Mouse (Mus musculus) liver, embryonic 14.5 days (tissue): ENCODE measurements around the gene Auts2. TPM values are rescaled to one million over a fixed set of nuclear protein-coding genes. Genes with fewer than 3 reads are reported as not detected.

Source experiments
- ATAC-seq: fragments of 200-750 bp; cut with Nextera tagmentation; 2 replicates; pipeline ENCODE4 v1.8.0; 2017; ENCODE audit warnings: moderate number of reproducible peaks, mild to moderate bottlenecking, moderate library complexity; ENCODE audit not compliant: insufficient read depth
- DNase-seq, 3 experiments: peaks; one replicate each; pipeline ENCODE4 v3.0.0-alpha.2; 2012 to 2013; ENCODE audit warnings: low read depth in 3 of 3, low spot score in 3 of 3
- H3K27ac ChIP-seq: fragments of 300-500 bp; sonication (generic); 2 replicates; pipeline ENCODE4 v1.5.1; 2014; ENCODE audit warnings: moderate library complexity, mild to moderate bottlenecking, control low read depth, inconsistent platforms
- H3K27me3 ChIP-seq: fragments of 300-500 bp; sonication (generic); 2 replicates; pipeline ENCODE4 v1.6.1; 2014; ENCODE audit warnings: mild to moderate bottlenecking, low read length, moderate library complexity; ENCODE audit not compliant: control insufficient read depth, insufficient read depth
- H3K36me3 ChIP-seq: fragments of 300-500 bp; sonication (generic); replicated peaks from 2 replicates; pipeline ENCODE4 v1.6.1; 2014; ENCODE audit warnings: low read depth; ENCODE audit not compliant: control insufficient read depth, insufficient read depth
- H3K4me1 ChIP-seq, 2 experiments: fragments of 200-500 bp in 1 of 2; fragments of 300-500 bp in 1 of 2; sonication (generic) in 1 of 2; replicated peaks; 2 replicates each; pipeline ENCODE4 v1.6.1; 2012 to 2014; ENCODE audit warnings: antibody characterized with exemption in 1 of 2, inconsistent platforms in 1 of 2, low read length in 1 of 2; ENCODE audit not compliant: control insufficient read depth in 2 of 2, insufficient read depth in 2 of 2
- H3K4me2 ChIP-seq: fragments of 300-500 bp; sonication (generic); 2 replicates; pipeline ENCODE4 v1.6.1; 2014; ENCODE audit warnings: low read depth, mild to moderate bottlenecking, control low read depth, moderate library complexity
- H3K4me3 ChIP-seq, 2 experiments: fragments of 200-500 bp in 1 of 2; fragments of 300-500 bp in 1 of 2; sonication (generic) in 1 of 2; 2 replicates each; pipeline ENCODE4 v1.5.1; 2012 to 2014; ENCODE audit warnings: low read depth in 2 of 2, low read length in 2 of 2, mild to moderate bottlenecking in 2 of 2, control low read depth in 1 of 2, inconsistent platforms in 1 of 2, moderate library complexity in 1 of 2; ENCODE audit not compliant: insufficient read depth in 1 of 2
- H3K9ac ChIP-seq: fragments of 300-500 bp; sonication (generic); replicated peaks from 2 replicates; pipeline ENCODE4 v1.6.1; 2014; ENCODE audit warnings: mild to moderate bottlenecking, control low read depth, moderate library complexity
- H3K9me3 ChIP-seq: fragments of 300-500 bp; sonication (generic); 2 replicates; pipeline ENCODE4 v1.6.1; 2016; ENCODE audit warnings: low read length, mixed read lengths; ENCODE audit not compliant: control insufficient read depth
- CTCF ChIP-seq: IDR thresholded peaks from 2 replicates; pipeline ENCODE4 v1.5.1; 2016; ENCODE audit warnings: antibody characterized with exemption, low read depth, control low read depth
- EP300 ChIP-seq: IDR thresholded peaks from 2 replicates; pipeline ENCODE4 v1.6.1; 2016; ENCODE audit warnings: antibody characterized with exemption, low read depth
- WGBS: fragments of 180-500 bp; shearing (Covaris S2); extraction: QIAGEN DNeasy Blood & Tissue Kit; methylation state at CpG from one replicate; pipeline ENCODE4 v1.1.7; 2014; ENCODE audit not compliant: insufficient replicate concordance; 5-methylcytosine and 5-hydroxymethylcytosine counted together
- polyA plus RNA-seq, 2 experiments: library from polyadenylated mRNA; depleted of rRNA in 1 of 2; stranded (reverse) in 1 of 2; unstranded in 1 of 2; fragments of >200 nt; fragmentation: Nextera tagmentation in 1 of 2; extraction: Ambion mirVana in 1 of 2; gene quantifications; 2 replicates each; pipeline versions ENCODE4 v1.2.1 to v1.2.3; 2012 to 2014

The Auts2 gene
- polyA plus RNA-seq, 2 experiments: 0.77 to 1.6 TPM

DNA sequence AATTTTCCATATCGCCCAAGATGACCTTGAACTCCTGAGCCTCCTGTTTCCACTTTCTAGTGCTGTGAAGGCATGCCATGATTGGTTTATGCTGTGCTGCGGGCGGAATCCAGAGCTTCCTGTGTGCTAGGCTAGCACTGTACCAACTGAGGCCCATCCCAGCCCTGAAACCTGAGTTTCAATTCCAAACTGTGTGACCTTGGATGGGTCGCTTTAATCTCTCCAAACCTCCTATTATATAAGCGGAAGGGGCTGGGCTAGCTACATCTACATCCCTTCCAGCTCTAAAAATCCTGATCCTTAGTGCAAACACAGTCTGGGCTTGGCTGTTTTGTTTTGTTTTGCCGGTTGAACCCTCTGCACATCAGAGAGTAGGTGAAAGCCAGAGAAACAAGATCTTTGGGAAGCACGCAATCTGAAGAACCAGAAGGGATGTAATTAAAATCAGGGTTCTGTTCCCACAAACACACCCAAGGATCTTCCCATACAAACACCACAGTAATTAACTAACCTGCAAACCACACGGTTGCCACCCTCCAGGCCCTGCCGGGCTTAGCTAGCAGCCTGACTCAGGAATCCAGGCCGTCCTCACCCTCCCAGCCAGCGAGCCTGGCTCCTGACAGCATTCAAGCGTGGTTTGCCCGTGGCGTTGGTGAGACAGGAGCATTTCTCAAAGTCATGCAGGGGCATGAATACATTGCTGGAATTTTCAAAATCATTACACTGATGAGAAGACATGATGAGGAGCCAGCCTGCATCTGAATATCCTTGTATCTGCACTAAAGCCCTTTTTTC, 985.4 kb downstream of the Auts2 start:
- DNase-seq (no peak), ATAC-seq (no peak)
- Histone ChIP-seq H3K4me3 (no peak overlapping the region), H3K9ac (no peak overlapping the region), H3K4me1 (no peaks in the 10 kb centered on the region), H3K27me3 (no peaks in the 10 kb centered on the region), H3K27ac (no peak overlapping the region), H3K36me3 (no peaks in the 10 kb centered on the region), H3K9me3 (no peaks in the 10 kb centered on the region), H3K4me2 (no peak overlapping the region)
- 65% methylated on average over 14 of the region's 14 CpGs for WGBS
- TF ChIP-seq EP300 (no peak), CTCF (no peak)

GRCm38 (mm10) chr5:131548932-131549563, 994.1 kb downstream of the Auts2 start:
- Histone ChIP-seq H3K4me1 (no peaks in the 10 kb centered on the region), H3K27ac (no peak overlapping the region), H3K36me3 (no peaks in the 10 kb centered on the region), H3K4me3 (no peak overlapping the region), H3K27me3 (no peaks in the 10 kb centered on the region), H3K4me2 (no peak overlapping the region), H3K9me3 (no peaks in the 10 kb centered on the region), H3K9ac (no peak overlapping the region)
- no peak for DNase-seq
- TF ChIP-seq EP300: no peak
- TF ChIP-seq CTCF: no peak
- 42% methylated on average over 17 of the region's 17 CpGs for WGBS
- ATAC-seq: no peak

DNA sequence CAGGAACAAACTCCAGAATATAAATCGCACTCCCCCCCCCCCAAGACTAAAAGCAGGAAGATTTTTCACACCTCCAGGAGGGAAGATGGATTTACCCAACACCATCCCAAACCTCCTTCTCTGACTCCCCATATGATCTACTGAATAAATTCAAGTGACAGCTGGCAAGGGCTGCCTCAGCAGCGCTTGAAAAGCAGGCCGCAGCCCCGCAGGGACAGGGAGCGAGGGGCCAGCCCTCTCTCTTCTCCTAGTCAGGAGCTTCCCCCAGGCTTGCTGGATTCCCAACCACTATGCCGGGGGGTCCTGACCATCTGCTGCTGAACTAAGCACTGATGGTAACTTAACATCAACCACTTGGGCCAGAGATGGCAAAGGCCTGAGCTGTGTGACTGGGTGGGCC, 995.2 kb downstream of the Auts2 start:
- ATAC-seq: no peak
- Histone ChIP-seq H3K9me3 (no peaks in the 10 kb centered on the region), H3K4me1 (no peaks in the 10 kb centered on the region), H3K36me3 (no peaks in the 10 kb centered on the region), H3K4me3 (no peak overlapping the region), H3K9ac (no peak overlapping the region), H3K27ac (no peak overlapping the region), H3K27me3 (no peaks in the 10 kb centered on the region), H3K4me2 (no peak overlapping the region)
- WGBS: 65% methylated on average over 6 of the region's 6 CpGs
- no peak for TF ChIP-seq CTCF
- TF ChIP-seq EP300: no peak
- DNase-seq: no peak

GRCm38 (mm10) chr5:131546414-131546813, 996.7 kb downstream of the Auts2 start:
- no peaks in the 10 kb centered on the region for H3K4me1 ChIP-seq
- no peaks in the 10 kb centered on the region for H3K36me3 ChIP-seq
- no peak overlapping the region for H3K4me2 ChIP-seq
- ATAC-seq (no peak), DNase-seq (no peak)
- H3K27me3 ChIP-seq: no peaks in the 10 kb centered on the region
- no peak overlapping the region for H3K27ac ChIP-seq
- TF ChIP-seq CTCF: no peak
- TF ChIP-seq EP300: no peak
- H3K4me3 ChIP-seq: no peak overlapping the region
- H3K9ac ChIP-seq: no peak overlapping the region
- WGBS: 39% methylated on average over 1 of the region's 1 CpGs
- H3K9me3 ChIP-seq: no peaks in the 10 kb centered on the region

DNA sequence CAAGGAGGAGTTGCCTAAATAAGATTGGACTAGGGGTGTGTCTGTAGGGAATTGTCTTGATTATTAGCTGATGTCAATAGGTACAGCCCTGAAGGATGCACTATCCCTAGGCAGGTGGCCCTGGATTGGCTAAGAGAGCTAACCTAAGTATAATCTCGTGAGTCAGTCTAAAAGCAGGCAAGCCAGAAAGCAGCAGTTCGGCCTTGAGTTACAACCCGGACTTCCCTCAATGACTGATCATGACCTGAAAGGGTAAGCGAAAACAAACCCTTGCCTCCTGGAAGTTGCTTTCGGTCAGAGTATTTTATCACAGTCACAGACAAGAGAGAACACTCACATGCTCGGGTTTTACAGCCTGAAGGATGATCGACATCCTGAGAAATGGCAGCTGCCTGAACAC, 998.8 kb downstream of the Auts2 start:
- H3K4me1 ChIP-seq: no peaks in the 10 kb centered on the region
- no peak for ATAC-seq
- H3K4me3 ChIP-seq: no peak overlapping the region
- no peak for TF ChIP-seq CTCF
- no peak for TF ChIP-seq EP300
- H3K27me3 ChIP-seq: peaks cover 1% of the 10 kb centered on the region
- no peak overlapping the region for H3K27ac ChIP-seq
- no peaks in the 10 kb centered on the region for H3K9me3 ChIP-seq
- no peak for DNase-seq
- H3K9ac ChIP-seq: no peak overlapping the region
- WGBS: 71% methylated on average over 7 of the region's 7 CpGs
- no peak overlapping the region for H3K4me2 ChIP-seq
- H3K36me3 ChIP-seq: no peaks in the 10 kb centered on the region
